Mouse (Mus musculus) cortical plate, adult 2 months (tissue): ENCODE measurements around the gene Upf2.
"Not testable (repeated sequence)": the region's sequence is repeated elsewhere in the genome, so short reads cannot be mapped to it uniquely, and the experiment has no call there.

Source experiments
- CTCF ChIP-seq: fragments of 200-500 bp; IDR thresholded peaks from 2 replicates; pipeline ENCODE4 v1.5.1; 2011; ENCODE audit warnings: mild to moderate bottlenecking, control low read depth, low read length; ENCODE audit not compliant: insufficient read depth; ENCODE audit errors: extremely low read depth
- POLR2A ChIP-seq: fragments of 200-500 bp; IDR thresholded peaks from 2 replicates; pipeline ENCODE4 v1.6.1; 2011; ENCODE audit warnings: mild to moderate bottlenecking, low read length, control low read depth; ENCODE audit not compliant: insufficient read depth; ENCODE audit errors: extremely low read depth

DNA sequence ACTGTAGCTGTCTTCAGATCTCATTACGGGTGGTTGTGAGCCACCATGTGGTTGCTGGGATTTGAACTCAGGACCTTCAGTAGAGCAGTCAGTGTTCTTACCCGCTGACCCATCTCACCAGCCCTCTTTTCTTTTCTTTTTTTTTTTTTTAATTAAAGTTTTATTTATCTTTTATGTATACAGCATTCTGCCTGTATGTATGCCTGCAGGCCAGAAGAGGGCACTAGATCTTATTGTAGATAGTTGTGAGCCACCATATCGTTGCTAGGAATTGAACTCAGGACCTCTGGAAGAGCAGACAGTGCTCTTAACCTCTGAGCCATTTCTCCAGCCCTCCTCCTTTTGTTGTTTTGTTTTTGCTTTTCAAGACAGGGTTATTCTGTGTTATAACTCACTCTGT lies 19.4 kb downstream of the Upf2 start:
- not testable (repeated sequence) for TF ChIP-seq POLR2A, CTCF
